Mouse (Mus musculus): ENCODE results near the gene Fggy. TPM values are rescaled to one million over a fixed set of nuclear protein-coding genes. Genes with fewer than 3 reads are reported as not detected.
A peak's percentile ranks its signal among the peaks of the same experiment; 100 is the strongest.

The Fggy gene
- polyA plus RNA-seq, 1 experiment from 2014 or later, result 10.8 TPM

DNA sequence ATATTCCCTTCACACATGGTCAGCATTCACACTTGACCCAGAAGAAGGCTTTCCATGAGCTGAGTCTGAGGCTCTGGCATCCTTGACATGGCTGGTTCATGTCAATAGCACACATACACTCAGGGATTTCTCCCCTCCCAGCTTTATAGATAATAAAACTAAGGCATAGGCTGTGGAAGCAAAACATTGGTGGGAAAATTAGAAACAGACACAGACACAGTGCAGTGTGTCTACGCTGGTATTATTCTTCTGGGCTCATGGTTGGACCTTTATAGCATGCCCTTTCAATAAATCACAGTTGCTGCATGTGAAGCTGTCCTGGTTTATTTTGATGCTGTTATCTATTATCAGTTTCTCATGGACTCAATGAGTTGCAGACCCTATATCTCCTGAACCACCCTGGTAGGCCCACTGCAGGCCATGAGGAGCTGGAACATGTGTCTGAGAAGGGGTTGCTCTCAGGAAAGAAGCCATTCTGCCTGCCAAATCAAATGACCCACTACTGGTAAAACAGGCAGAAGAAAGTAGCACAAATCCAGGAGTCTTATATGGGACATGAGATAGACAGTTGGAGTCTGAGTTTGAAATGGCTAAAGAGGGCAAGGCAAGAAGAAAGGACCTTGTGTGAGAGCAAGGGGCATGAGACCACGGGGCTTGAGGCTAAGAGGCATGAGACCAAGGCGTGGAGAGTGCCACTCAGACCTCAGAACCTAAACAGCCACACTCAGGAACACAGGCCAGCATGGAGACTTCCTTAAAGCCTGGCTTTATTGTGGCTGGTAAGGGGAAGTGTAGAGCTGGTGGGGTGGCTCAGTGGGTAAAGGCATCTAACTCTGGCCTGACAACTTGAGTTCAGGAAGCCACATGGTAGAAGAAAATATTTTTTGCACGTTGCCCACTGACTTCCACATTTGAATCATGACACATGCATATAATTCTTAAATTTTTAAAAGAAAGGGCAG, 327.2 kb downstream of the Fggy start:
- no peak for ATAC-seq (ENCODE audit: insufficient read depth, low FRiP score, low TSS enrichment)

GRCm38 (mm10) chr4:95895199-95895754, 338.0 kb downstream of the Fggy start:
- H3K4me3 ChIP-seq (ENCODE audit: low read depth, low read length), result no peak overlapping the region
- H3K4me1 ChIP-seq (ENCODE audit: control insufficient read depth, insufficient read depth, low read length), result 0 out of 2 replicates have a peak, but pooled peaks cover 5% of the 10 kb centered on the region
- H3K27me3 ChIP-seq (ENCODE audit: control insufficient read depth, insufficient read depth, low read length), result no peaks in the 10 kb centered on the region
- H3K9me3 ChIP-seq (ENCODE audit: control insufficient read depth, low read length), result no peaks in the 10 kb centered on the region
- 99% methylated on average over 2 of the region's 2 CpGs for WGBS
- ATAC-seq (ENCODE audit: insufficient read depth, low FRiP score, low TSS enrichment) (no peak), DNase-seq (ENCODE audit: low spot score) (no peak)
- no peaks in the 10 kb centered on the region for H3K36me3 ChIP-seq (ENCODE audit: control insufficient read depth, insufficient read depth, low read length)
- no peak overlapping the region for H3K9ac ChIP-seq (ENCODE audit: low read length)
- H3K4me2 ChIP-seq (ENCODE audit: low read depth), result no peak overlapping the region
- no peak overlapping the region for H3K27ac ChIP-seq (ENCODE audit: low read depth, low read length)

More for the DNA sequence above, 327.2 kb downstream of the Fggy start:
- Histone ChIP-seq H3K4me3 (ENCODE audit: low read depth, low read length) (no peak overlapping the region), H3K27ac (ENCODE audit: low read depth, low read length) (no peak overlapping the region), H3K9me3 (ENCODE audit: control insufficient read depth, low read length) (no peaks in the 10 kb centered on the region), H3K4me1 (ENCODE audit: control insufficient read depth, insufficient read depth, low read length) (no peaks in the 10 kb centered on the region), H3K27me3 (ENCODE audit: control insufficient read depth, insufficient read depth, low read length) (no peaks in the 10 kb centered on the region), H3K36me3 (ENCODE audit: control insufficient read depth, insufficient read depth, low read length) (no peaks in the 10 kb centered on the region), H3K9ac (ENCODE audit: low read length) (no peak overlapping the region), H3K4me2 (ENCODE audit: low read depth) (no peak overlapping the region)
- DNase-seq (ENCODE audit: low spot score), result no peak
- WGBS, result 79% methylated on average over 4 of the region's 4 CpGs

- H3K9ac ChIP-seq (ENCODE audit: low read length), result no peak overlapping the region
- H3K4me1 ChIP-seq (ENCODE audit: control insufficient read depth, insufficient read depth, low read length), result peaks cover 5% of the 10 kb centered on the region; the same call in 1 of the 2 replicates
- H3K4me2 ChIP-seq (ENCODE audit: low read depth), result no peak overlapping the region
- H3K9me3 ChIP-seq (ENCODE audit: control insufficient read depth, low read length), result no peaks in the 10 kb centered on the region
- H3K27ac ChIP-seq (ENCODE audit: low read depth, low read length), result no peak overlapping the region
- H3K36me3 ChIP-seq (ENCODE audit: control insufficient read depth, insufficient read depth, low read length), result no peaks in the 10 kb centered on the region
- no peak overlapping the region for H3K4me3 ChIP-seq (ENCODE audit: low read depth, low read length)
- DNase-seq (ENCODE audit: low spot score) (peak; percentile 58), ATAC-seq (ENCODE audit: insufficient read depth, low FRiP score, low TSS enrichment) (no peak)
- H3K27me3 ChIP-seq (ENCODE audit: control insufficient read depth, insufficient read depth, low read length), result no peaks in the 10 kb centered on the region
- WGBS, result 45% methylated on average over 5 of the region's 5 CpGs
These were observed 339.3 kb downstream of the Fggy start for GRCm38 (mm10) chr4:95896571-95896970.

DNA sequence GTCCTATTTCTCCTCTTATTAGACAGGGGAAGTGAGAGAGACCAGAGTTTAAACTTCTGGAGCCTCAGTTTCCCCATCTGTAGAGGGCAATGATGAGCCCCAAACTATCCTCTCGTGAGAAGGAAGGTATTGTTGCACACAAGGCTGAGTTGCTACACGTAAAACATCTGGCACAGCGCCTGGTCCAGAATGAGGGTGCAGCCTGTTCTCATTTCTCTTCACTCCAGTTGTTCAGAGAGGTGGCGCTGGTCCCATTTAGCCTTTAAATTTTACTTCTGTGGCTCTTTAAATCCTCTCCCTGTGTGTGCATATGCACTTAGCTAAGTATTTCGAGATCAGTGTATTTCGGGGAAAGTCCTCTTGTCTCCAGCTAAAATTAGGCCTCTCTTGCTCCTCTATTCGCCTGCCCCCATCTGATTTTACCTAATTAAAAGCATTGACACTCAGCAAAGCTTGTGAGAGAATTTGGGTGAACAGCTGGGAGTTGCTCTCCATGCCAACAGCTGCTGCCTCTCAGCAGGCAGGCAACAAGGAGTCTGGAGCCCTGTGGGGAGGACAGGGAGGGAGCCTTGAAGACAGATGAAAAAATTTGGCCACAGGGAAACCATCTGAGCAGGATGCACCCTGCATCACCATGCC, 340.0 kb downstream of the Fggy start:
- no peak overlapping the region for H3K9ac ChIP-seq (ENCODE audit: low read length)
- no peak overlapping the region for H3K4me2 ChIP-seq (ENCODE audit: low read depth)
- ATAC-seq (ENCODE audit: insufficient read depth, low FRiP score, low TSS enrichment) (no peak), DNase-seq (ENCODE audit: low spot score) (no peak)
- no peaks in the 10 kb centered on the region for H3K27me3 ChIP-seq (ENCODE audit: control insufficient read depth, insufficient read depth, low read length)
- H3K36me3 ChIP-seq (ENCODE audit: control insufficient read depth, insufficient read depth, low read length), result no peaks in the 10 kb centered on the region
- H3K9me3 ChIP-seq (ENCODE audit: control insufficient read depth, low read length), result no peaks in the 10 kb centered on the region
- 0 out of 2 replicates have a peak overlapping the region, but pooled peaks have one; percentile 8 for H3K27ac ChIP-seq (ENCODE audit: low read depth, low read length)
- peaks cover 5% of the 10 kb centered on the region; the same call in 1 of the 2 replicates for H3K4me1 ChIP-seq (ENCODE audit: control insufficient read depth, insufficient read depth, low read length)
- H3K4me3 ChIP-seq (ENCODE audit: low read depth, low read length), result no peak overlapping the region
- 82% methylated on average over 7 of the region's 7 CpGs for WGBS

GRCm38 (mm10) chr4:95898714-95899113, 341.4 kb downstream of the Fggy start:
- Histone ChIP-seq H3K9me3 (ENCODE audit: control insufficient read depth, low read length) (no peaks in the 10 kb centered on the region), H3K4me3 (ENCODE audit: low read depth, low read length) (no peak overlapping the region), H3K27ac (ENCODE audit: low read depth, low read length) (no peak overlapping the region), H3K27me3 (ENCODE audit: control insufficient read depth, insufficient read depth, low read length) (no peaks in the 10 kb centered on the region), H3K4me1 (ENCODE audit: control insufficient read depth, insufficient read depth, low read length) (peaks cover 5% of the 10 kb centered on the region; the same call in 1 of the 2 replicates), H3K9ac (ENCODE audit: low read length) (no peak overlapping the region), H3K4me2 (ENCODE audit: low read depth) (no peak overlapping the region), H3K36me3 (ENCODE audit: control insufficient read depth, insufficient read depth, low read length) (no peaks in the 10 kb centered on the region)
- no peak for ATAC-seq (ENCODE audit: insufficient read depth, low FRiP score, low TSS enrichment)
- 33% methylated on average over 4 of the region's 6 CpGs for WGBS
- no peak for DNase-seq (ENCODE audit: low spot score)

DNA sequence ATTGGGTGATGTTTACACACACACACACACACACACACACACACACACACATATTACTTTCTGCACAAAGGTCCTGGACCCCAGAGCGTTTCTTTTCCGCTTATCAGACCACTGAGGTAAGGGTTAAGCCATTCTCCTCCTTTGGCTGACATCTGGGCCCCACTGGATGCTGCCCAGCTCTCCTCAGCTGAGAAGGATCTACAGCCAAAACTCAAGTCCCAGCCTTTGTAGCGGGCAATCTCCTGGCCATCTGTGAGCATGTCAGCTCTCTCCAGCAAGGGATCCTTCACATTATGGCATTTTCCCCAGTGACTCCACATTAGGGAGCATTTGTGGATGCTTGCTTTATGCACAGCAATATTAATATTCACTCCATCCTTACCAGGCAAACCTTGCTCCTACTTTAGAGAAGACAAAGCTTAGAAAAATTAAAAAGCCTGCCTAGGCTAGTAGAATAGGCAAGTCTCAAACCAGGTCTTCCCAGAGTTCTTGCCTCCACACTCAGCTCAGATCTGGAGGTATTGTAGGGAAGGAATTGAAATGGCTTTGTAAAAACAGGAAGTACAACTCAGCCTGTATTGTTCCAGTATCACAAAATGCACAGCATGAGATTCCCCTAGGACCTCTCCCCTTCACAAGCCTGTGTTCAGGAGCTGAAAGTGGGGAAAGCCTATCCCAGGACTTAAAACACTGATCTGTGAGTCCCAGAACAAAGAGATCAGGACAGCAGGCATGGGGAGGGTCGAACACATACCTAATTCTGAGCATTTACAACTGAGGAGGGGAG, 342.8 kb downstream of the Fggy start:
- Histone ChIP-seq H3K36me3 (ENCODE audit: control insufficient read depth, insufficient read depth, low read length) (no peaks in the 10 kb centered on the region), H3K27ac (ENCODE audit: low read depth, low read length) (peak overlapping the region; percentile 35; the same call in 1 of the 2 replicates), H3K4me1 (ENCODE audit: control insufficient read depth, insufficient read depth, low read length) (peaks cover 5% of the 10 kb centered on the region; the same call in 1 of the 2 replicates), H3K9me3 (ENCODE audit: control insufficient read depth, low read length) (no peaks in the 10 kb centered on the region), H3K4me2 (ENCODE audit: low read depth) (no peak overlapping the region), H3K27me3 (ENCODE audit: control insufficient read depth, insufficient read depth, low read length) (no peaks in the 10 kb centered on the region), H3K4me3 (ENCODE audit: low read depth, low read length) (no peak overlapping the region), H3K9ac (ENCODE audit: low read length) (no peak overlapping the region)
- DNase-seq (ENCODE audit: low spot score), result no peak
- 50% methylated on average over 4 of the region's 4 CpGs for WGBS
- ATAC-seq (ENCODE audit: insufficient read depth, low FRiP score, low TSS enrichment), result no peak

DNA sequence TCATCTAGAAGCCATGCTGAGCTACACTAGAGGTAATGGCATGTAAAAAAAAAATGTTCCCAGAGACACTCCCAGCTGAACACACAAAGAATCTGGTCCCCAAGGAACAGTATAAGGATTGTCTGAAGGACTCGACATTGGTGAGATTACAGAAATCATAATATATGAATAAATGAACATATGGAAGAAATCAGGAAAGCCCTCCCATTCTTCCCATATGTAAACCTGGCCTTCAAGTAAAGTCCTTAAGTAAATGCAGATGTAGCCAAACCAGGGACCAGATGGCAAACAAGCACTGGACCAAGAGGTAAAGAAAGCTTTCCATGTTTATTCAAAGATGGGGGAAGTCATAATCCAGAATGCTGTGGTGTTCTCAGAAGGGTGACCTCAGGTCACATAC, 343.5 kb downstream of the Fggy start:
- peaks cover 5% of the 10 kb centered on the region; the same call in 1 of the 2 replicates for H3K4me1 ChIP-seq (ENCODE audit: control insufficient read depth, insufficient read depth, low read length)
- H3K9ac ChIP-seq (ENCODE audit: low read length), result no peak overlapping the region
- ATAC-seq (ENCODE audit: insufficient read depth, low FRiP score, low TSS enrichment), result no peak
- H3K9me3 ChIP-seq (ENCODE audit: control insufficient read depth, low read length), result no peaks in the 10 kb centered on the region
- no peak overlapping the region for H3K27ac ChIP-seq (ENCODE audit: low read depth, low read length)
- H3K4me3 ChIP-seq (ENCODE audit: low read depth, low read length), result no peak overlapping the region
- H3K4me2 ChIP-seq (ENCODE audit: low read depth), result no peak overlapping the region
- DNase-seq (ENCODE audit: low spot score), result peak; percentile 26
- H3K27me3 ChIP-seq (ENCODE audit: control insufficient read depth, insufficient read depth, low read length), result no peaks in the 10 kb centered on the region
- no peaks in the 10 kb centered on the region for H3K36me3 ChIP-seq (ENCODE audit: control insufficient read depth, insufficient read depth, low read length)
- WGBS, result 52% methylated on average over 1 of the region's 1 CpGs

GRCm38 (mm10) chr4:95906141-95906540, 348.8 kb downstream of the Fggy start:
- Histone ChIP-seq H3K9ac (ENCODE audit: low read length) (no peak overlapping the region), H3K36me3 (ENCODE audit: control insufficient read depth, insufficient read depth, low read length) (no peaks in the 10 kb centered on the region), H3K9me3 (ENCODE audit: control insufficient read depth, low read length) (no peaks in the 10 kb centered on the region), H3K4me3 (ENCODE audit: low read depth, low read length) (no peak overlapping the region), H3K27me3 (ENCODE audit: control insufficient read depth, insufficient read depth, low read length) (no peaks in the 10 kb centered on the region), H3K4me1 (ENCODE audit: control insufficient read depth, insufficient read depth, low read length) (no peaks in the 10 kb centered on the region; the same call in 1 of the 2 replicates), H3K4me2 (ENCODE audit: low read depth) (no peak overlapping the region), H3K27ac (ENCODE audit: low read depth, low read length) (no peak overlapping the region)
- DNase-seq (ENCODE audit: low spot score) (no peak), ATAC-seq (ENCODE audit: insufficient read depth, low FRiP score, low TSS enrichment) (no peak)

Data from neural tube, embryonic 11.5 days (tissue).